Mouse (Mus musculus) retina, adult 2 months (tissue): ENCODE measurements around the gene Ankle1.
A peak's percentile ranks its signal among the peaks of the same experiment; 100 is the strongest.
"Not testable (repeated sequence)": the region's sequence is repeated elsewhere in the genome, so short reads cannot be mapped to it uniquely, and the experiment has no call there.

Experiments
- DNase-seq: peaks from one replicate; pipeline ENCODE4 v3.0.0-alpha.2; 2012; ENCODE audit warnings: low read depth, low spot score

Gene Ankle1

GRCm38 (mm10) chr8:71407441-71407840, 1.6 kb downstream of the Ankle1 start:
- no peak for DNase-seq

- no peak for DNase-seq
These were observed 2.4 kb downstream of the Ankle1 start for GRCm38 (mm10) chr8:71408231-71408630.

GRCm38 (mm10) chr8:71411535-71412273, 5.9 kb downstream of the Ankle1 start:
- no peak for DNase-seq

GRCm38 (mm10) chr8:71422121-71422520, 16.3 kb downstream of the Ankle1 start:
- no peak for DNase-seq

GRCm38 (mm10) chr8:71432935-71433334, 27.1 kb downstream of the Ankle1 start:
- not testable (repeated sequence) for DNase-seq

GRCm38 (mm10) chr8:71437041-71437440, 31.2 kb downstream of the Ankle1 start:
- no peak for DNase-seq

- DNase-seq, result peak; percentile 44
These were observed 35.6 kb downstream of the Ankle1 start for GRCm38 (mm10) chr8:71441404-71441803.

GRCm38 (mm10) chr8:71445096-71445495, 39.3 kb downstream of the Ankle1 start:
- DNase-seq, result no peak

GRCm38 (mm10) chr8:71451337-71451736, 45.5 kb downstream of the Ankle1 start:
- DNase-seq, result no peak

- DNase-seq, result no peak
These were observed 46.0 kb downstream of the Ankle1 start for GRCm38 (mm10) chr8:71451777-71452176.

GRCm38 (mm10) chr8:71452669-71453068, 46.9 kb downstream of the Ankle1 start:
- no peak for DNase-seq

- DNase-seq, result no peak
These were observed 48.9 kb downstream of the Ankle1 start for GRCm38 (mm10) chr8:71454668-71455067.

GRCm38 (mm10) chr8:71456906-71457305, 51.1 kb downstream of the Ankle1 start:
- no peak for DNase-seq

GRCm38 (mm10) chr8:71457659-71458270, 52.0 kb downstream of the Ankle1 start:
- DNase-seq, result no peak
